ENCODE assay signal across 19 mouse cellular contexts in genomic region chr5:66147313-66147712, GRCm38 (mm10). TPM values are rescaled to one million over a fixed set of nuclear protein-coding genes. Genes with fewer than 3 reads are reported as not detected.
DNase-seq lines count a peak whose midpoint lies in the region; ATAC-seq and TF ChIP-seq lines count a peak whose summit lies in the region.
"Had no signal": no experiment of that assay in that cellular context is flagged by ENCODE, and none has a peak within 500 bp of the region (broad histone marks: within the 10 kb centered on the region; RNA-seq: fewer than 3 reads in every experiment).

No protein-coding gene starts in this region.

- H3K4me1 ChIP-seq in lung, postnatal 0 days (ENCODE audit: insufficient read depth, low read depth, low read length), result no peaks in the 10 kb centered on the region

- H3K9ac ChIP-seq in lung, postnatal 0 days (replicated peaks; ENCODE audit: low read depth), result no peak overlapping the region
- H3K9ac ChIP-seq: hindbrain, embryonic 14.5 days; intestine, embryonic 15.5 days had no signal

- WGBS in lung, postnatal 0 days, result 87% methylated on average over 3 of the region's 3 CpGs
- WGBS in macrophage (ENCODE audit: missing documents), result 73% methylated on average over 3 of the region's 3 CpGs

- H3K4me2 ChIP-seq in lung, postnatal 0 days (replicated peaks; ENCODE audit: low read depth, low read length), result no peak overlapping the region
- H3K4me2 ChIP-seq: hindbrain, embryonic 14.5 days; intestine, embryonic 15.5 days had no signal

- peak; percentile 69 for DNase-seq in lung, postnatal 0 days (ENCODE audit: low spot score)
- DNase-seq in lung, postnatal 10 days, result no peak
- peak; percentile 97 for DNase-seq in 416B (ENCODE audit: low read depth)
- no peak for DNase-seq in cerebellum, postnatal 14 days
- no peak for DNase-seq in heart, postnatal 4 days
- DNase-seq: adrenal gland, postnatal 10 days; cerebellum, adult 11-12 months; cerebellum, adult 9-11 months; gastrocnemius, adult 2 months; gastrocnemius, postnatal 36 days; heart, adult 18-20 months; heart, postnatal 10 days had no signal

- no peak for TF ChIP-seq EP300 in lung, postnatal 0 days (IDR thresholded peaks at IDR 0.05)

- peaks cover 88% of the 10 kb centered on the region for H3K79me2 ChIP-seq in macrophage (ENCODE audit: inconsistent target)

- no peaks in the 10 kb centered on the region for H3K36me3 ChIP-seq in lung, postnatal 0 days (ENCODE audit: insufficient read depth, low read length)
- peaks cover 5% of the 10 kb centered on the region; the same call in 1 of the 2 replicates for H3K36me3 ChIP-seq in macrophage (ENCODE audit: inconsistent target)
- H3K36me3 ChIP-seq: embryonic facial prominence, embryonic 10.5 days; heart, embryonic 10.5 days; intestine, embryonic 15.5 days had no signal

- H3K4me3 ChIP-seq in lung, postnatal 0 days (ENCODE audit: low read depth, low read length), result no peak overlapping the region
- no peak overlapping the region for H3K4me3 ChIP-seq in macrophage (ENCODE audit: inconsistent target)
- H3K4me3 ChIP-seq: embryonic facial prominence, embryonic 10.5 days; gastrocnemius, adult 2 months; heart, embryonic 10.5 days; intestine, embryonic 15.5 days had no signal

- ATAC-seq in lung, postnatal 0 days, result no peak
- peak; percentile 71 for ATAC-seq in neutrophil, adult 5-6 weeks (ENCODE audit: extremely low read depth, insufficient number of reproducible peaks, low FRiP score, poor library complexity, severe bottlenecking)
- ATAC-seq: forebrain, embryonic 14.5 days; intestine, embryonic 15.5 days had no signal

- H3K27me3 ChIP-seq in lung, postnatal 0 days (replicated peaks; ENCODE audit: insufficient read depth, low read length), result 0 out of 2 replicates have a peak, but pooled peaks cover 2% of the 10 kb centered on the region

- no peak overlapping the region for H3K27ac ChIP-seq in lung, postnatal 0 days (ENCODE audit: low read length)
- H3K27ac ChIP-seq in macrophage, result peak overlapping the region; percentile 95
- H3K27ac ChIP-seq: embryonic facial prominence, embryonic 10.5 days; gastrocnemius, adult 2 months; heart, embryonic 10.5 days; hindbrain, embryonic 14.5 days; intestine, embryonic 15.5 days had no signal

- no peaks in the 10 kb centered on the region for H3K9me3 ChIP-seq in lung, postnatal 0 days (ENCODE audit: low read length)
- H3K9me3 ChIP-seq: embryonic facial prominence, embryonic 10.5 days; heart, embryonic 10.5 days; intestine, embryonic 15.5 days had no signal

- no peak for TF ChIP-seq CTCF in lung, postnatal 0 days (IDR thresholded peaks at IDR 0.05)

RNA-seq across cellular contexts. Expression of gene Rbm47, which starts 25.6 kb away (rescaled TPM):
- polyA plus RNA-seq in lung, postnatal 0 days (2015; fragmentation: Nextera tagmentation; extraction: Ambion mirVana), result 41.5 and 50.2 TPM in 2 replicates
- total RNA-seq in macrophage (2018; cell fraction: chromatin; rRNA removed), result 100 to 1,000 TPM; 212 to 432 (median 310) TPM
- total RNA-seq in macrophage (2018; cell fraction: cytosol; rRNA removed), result 100 to 1,000 TPM in 10 of 26 experiments, 10 to 100 TPM in 16; 76.7 to 169 (median 96.4) TPM
- total RNA-seq in macrophage (2018; cell fraction: nucleus; rRNA removed), result 100 to 1,000 TPM; 195 to 431 (median 259) TPM
- polyA plus RNA-seq in macrophage (2018), result 35.3 to 62.0 TPM (median 41.0 TPM) in 3 replicates
- total RNA-seq in neutrophil, adult 5-6 weeks (2017), result 24.1 and 25.5 TPM in 2 replicates
- 1 to 10 TPM; 1.8 to 2.9 TPM for total RNA-seq in heart, postnatal 4 days (2021)

Comparison
In these comparisons a context has a peak if more than half of its experiments do, and no peak if none do; other contexts are left out.
1. DNase-seq: peak in lung, postnatal 0 days (single experiment) and 416B (single experiment); none in lung, postnatal 10 days (single experiment), cerebellum, postnatal 14 days (0 of 2) and heart, postnatal 4 days (single experiment).